Mouse (Mus musculus): ENCODE data around the gene Snx11. TPM values are rescaled to one million over a fixed set of nuclear protein-coding genes. Genes with fewer than 3 reads are reported as not detected.

Snx11 gene
- 8.6 and 8.7 TPM in 2 replicates for polyA plus RNA-seq (2015; fragmentation: Nextera tagmentation; extraction: Ambion mirVana)

DNA sequence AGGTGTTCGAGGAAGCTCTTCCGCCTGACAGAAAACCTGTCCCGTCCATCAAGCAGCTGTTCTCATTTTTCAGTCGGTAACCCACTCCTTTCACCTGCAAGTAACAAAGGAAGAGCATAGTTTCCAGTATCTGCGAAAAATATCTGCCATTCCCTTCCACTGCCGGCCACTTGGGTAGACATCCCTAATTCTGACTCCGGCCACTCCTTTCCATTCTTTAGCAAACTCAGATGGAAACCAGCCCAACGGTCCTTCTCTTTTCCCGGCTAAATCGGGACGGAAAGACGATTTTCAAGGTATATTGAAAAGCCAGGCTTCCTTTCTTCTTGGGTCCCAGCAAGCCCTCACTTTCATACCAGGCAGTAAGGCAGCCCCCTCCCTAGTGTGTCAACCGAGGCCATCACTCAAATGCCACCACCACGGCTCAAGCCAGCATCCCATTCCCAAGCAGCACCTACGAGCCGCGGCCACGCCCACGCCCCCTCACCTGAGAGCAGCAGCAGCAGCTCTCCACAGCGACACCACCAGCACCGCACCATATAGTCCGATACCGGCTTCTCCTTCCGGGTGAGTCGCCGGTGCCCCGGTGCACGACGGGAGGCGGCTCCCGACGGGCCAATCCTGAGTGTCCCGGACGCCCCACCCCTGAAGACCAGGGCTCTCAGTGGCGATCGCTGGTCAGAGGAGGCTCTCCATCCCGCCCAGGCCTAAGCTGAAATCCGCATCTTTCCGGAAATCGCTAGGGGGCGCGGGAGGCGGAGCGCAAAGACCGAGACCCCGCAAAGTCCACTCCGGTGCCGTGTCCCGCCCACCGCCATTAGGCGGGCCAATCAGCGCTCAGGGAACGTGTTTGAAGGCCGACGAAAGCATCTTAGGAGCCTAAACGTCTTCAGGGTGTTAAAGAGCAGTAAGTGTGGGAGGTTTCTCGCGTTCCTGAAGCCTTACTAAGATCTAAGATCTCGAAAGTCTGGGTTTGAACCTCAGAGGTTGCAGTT, at the start of gene Snx11:
Snx11 (minus strand) TSS at position 592 of the 995 bp plus-strand sequence.
- Histone ChIP-seq H3K27me3 (no peaks in the 10 kb centered on the region), H3K4me3 (replicated peaks) (peak within 1 kb of the TSS; percentile 88), H3K9me3 (replicated peaks) (no peaks in the 10 kb centered on the region), H3K9ac (peak within 1 kb of the TSS; percentile 82), H3K27ac (replicated peaks) (peak within 1 kb of the TSS; percentile 88), H3K4me2 (peak within 1 kb of the TSS; percentile 85), H3K36me3 (replicated peaks) (peaks cover 11% of the 10 kb centered on the region), H3K4me1 (replicated peaks) (peaks cover 31% of the 10 kb centered on the region)
- WGBS (ENCODE audit: insufficient replicate concordance), result 1% methylated on average over 59 of the region's 59 CpGs
- ATAC-seq (ENCODE audit: insufficient read depth), result peak; percentile 100

DNA sequence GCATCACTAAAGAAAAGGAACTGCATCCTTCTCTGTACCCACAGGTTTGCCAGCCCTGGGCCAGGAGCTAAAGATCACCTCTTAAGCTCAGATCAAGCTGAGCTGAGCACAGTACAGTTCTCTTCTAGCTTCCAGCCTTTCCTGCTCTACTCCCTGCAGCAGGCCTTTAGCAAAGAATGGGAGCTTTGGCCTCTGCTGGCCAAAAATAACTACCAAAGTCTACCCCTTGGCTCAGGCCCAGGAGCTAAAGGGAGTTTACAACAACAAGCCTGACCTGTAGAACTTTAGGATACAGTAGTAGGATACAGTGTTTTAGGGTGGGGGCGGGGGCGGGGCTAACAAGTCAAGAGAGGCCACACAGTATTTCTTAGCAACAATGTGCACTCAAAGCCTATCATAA, 49.1 kb upstream of the Snx11 start:
- WGBS (ENCODE audit: insufficient replicate concordance), result 81% methylated on average over 2 of the region's 2 CpGs
- H3K9ac ChIP-seq, result no peak overlapping the region
- H3K9me3 ChIP-seq (replicated peaks), result no peaks in the 10 kb centered on the region
- peaks cover 50% of the 10 kb centered on the region for H3K36me3 ChIP-seq (replicated peaks)
- peak overlapping the region; percentile 31 for H3K4me2 ChIP-seq
- peak overlapping the region; percentile 24; the same call in 1 of the 2 replicates for H3K27ac ChIP-seq (replicated peaks)
- H3K27me3 ChIP-seq, result no peaks in the 10 kb centered on the region
- H3K4me3 ChIP-seq (replicated peaks), result peak overlapping the region; percentile 9; the same call in 1 of the 2 replicates
- ATAC-seq (ENCODE audit: insufficient read depth), result no peak
- peaks cover 75% of the 10 kb centered on the region for H3K4me1 ChIP-seq (replicated peaks)

DNA sequence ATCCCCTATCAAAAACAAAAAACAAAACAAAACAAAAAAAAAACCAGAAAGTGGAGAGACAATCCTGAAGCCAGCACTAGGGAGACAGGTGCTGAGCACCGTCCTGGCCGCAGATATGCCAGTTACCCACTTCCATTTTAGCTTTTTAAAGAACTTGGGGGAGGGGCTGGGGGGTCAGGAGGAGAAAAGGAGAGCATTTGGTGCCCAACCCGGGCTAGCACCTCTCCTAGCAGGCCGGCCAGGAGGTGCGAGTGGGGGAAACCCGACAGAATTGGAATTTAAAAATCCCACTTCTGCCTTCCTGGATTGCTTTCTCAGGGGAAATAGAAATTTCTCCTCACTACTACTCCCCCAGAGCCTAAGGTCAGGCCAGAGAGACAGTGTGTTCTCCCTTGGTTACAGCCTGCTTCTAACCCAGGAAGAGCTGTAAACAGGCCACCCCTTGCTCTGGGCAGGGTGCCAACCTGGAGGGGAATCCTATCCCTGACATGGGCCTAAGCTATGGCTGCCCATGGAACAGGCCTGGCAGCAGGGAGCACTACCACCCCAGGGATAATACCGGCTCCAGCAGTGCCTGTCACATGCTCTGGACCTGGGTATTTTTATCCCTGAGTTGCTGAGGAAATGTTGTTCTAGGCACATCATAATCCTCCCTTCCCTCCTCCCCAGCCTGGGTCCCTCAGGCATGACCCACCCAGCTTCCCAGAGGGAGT, 47.6 kb upstream of the Snx11 start:
- no peak for ATAC-seq (ENCODE audit: insufficient read depth)
- peak overlapping the region; percentile 82 for H3K4me2 ChIP-seq
- WGBS (ENCODE audit: insufficient replicate concordance), result 52% methylated on average over 7 of the region's 7 CpGs
- no peaks in the 10 kb centered on the region for H3K9me3 ChIP-seq (replicated peaks)
- H3K27ac ChIP-seq (replicated peaks), result peak overlapping the region; percentile 45
- peaks cover 66% of the 10 kb centered on the region for H3K36me3 ChIP-seq (replicated peaks)
- H3K4me3 ChIP-seq (replicated peaks), result no peak overlapping the region
- H3K9ac ChIP-seq, result no peak overlapping the region
- H3K27me3 ChIP-seq, result no peaks in the 10 kb centered on the region
- H3K4me1 ChIP-seq (replicated peaks), result peaks cover 68% of the 10 kb centered on the region

DNA sequence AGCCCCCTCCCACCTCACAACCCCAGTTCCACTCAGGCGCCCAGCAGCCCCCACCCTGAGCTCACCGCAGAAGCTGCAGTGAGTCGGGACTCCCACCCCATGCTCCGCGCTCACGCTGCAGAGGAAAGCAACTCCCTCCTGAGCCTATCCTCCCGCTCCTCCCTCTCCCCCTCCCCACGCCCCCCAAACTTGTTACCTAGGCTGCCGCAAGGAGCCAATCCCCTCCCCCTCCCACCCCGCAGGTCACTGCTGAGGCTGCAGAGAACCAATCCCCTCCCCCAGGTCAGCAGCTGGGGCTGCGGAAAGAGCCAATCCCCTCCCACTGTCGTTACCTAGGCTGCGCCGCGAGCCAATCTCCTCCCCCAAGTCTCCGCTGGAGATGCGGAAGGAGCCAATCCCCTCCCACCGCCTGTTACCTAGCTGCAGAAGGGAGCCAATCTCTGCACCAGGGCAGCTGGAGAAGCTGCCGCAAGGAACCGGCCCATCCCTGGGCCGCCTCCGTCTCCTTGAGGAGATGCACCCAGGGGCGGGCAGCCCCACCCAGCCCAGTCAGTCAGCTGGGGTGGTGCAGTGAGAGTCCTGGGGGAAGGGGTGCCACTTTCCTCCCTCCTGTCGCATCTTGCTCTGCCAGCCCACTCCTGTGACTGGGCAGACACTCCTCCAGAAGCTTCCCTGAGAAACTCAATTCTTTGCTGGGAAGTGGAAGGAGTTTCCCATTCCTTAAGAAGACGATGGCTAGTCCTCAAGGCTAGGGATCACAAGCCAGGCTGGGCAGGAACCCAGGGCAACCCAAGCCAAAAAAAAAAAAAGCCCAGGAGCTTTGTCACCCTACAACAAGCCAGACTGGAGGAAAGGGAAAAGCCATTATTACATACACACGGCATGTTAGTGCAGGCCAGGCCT, 46.8 kb upstream of the Snx11 start:
- peak; percentile 80 for ATAC-seq (ENCODE audit: insufficient read depth)

DNA sequence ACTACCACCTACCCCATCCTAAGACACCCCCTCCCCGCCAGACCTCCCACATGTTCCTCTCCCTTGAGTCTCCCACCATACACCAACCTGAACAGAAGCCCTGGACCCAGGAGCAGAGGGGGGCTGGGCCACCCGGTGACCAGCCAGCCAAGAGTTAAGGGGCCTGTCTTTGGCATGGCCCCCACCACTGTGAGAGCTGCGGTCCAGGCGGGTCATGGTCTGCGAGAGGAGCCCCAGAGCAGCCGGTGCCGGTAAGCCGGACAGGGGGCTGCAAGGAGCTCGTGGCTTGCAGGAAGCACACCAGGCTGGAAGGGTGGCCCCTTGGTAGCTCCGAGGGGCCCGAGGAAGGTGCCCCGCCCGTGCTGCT, 46.1 kb upstream of the Snx11 start:
- peaks cover 80% of the 10 kb centered on the region for H3K36me3 ChIP-seq (replicated peaks)
- peak overlapping the region; percentile 21; the same call in 1 of the 2 replicates for H3K9ac ChIP-seq
- no peaks in the 10 kb centered on the region for H3K27me3 ChIP-seq
- peak; percentile 3; the same call in 1 of the 2 replicates for ATAC-seq (ENCODE audit: insufficient read depth)
- H3K4me3 ChIP-seq (replicated peaks), result peak overlapping the region; percentile 55
- H3K4me1 ChIP-seq (replicated peaks), result peaks cover 64% of the 10 kb centered on the region
- H3K27ac ChIP-seq (replicated peaks), result 0 out of 2 replicates have a peak overlapping the region, but pooled peaks have one; percentile 29
- peak overlapping the region; percentile 82 for H3K4me2 ChIP-seq
- H3K9me3 ChIP-seq (replicated peaks), result no peaks in the 10 kb centered on the region
- 28% methylated on average over 12 of the region's 13 CpGs for WGBS (ENCODE audit: insufficient replicate concordance)

More for the DNA sequence above, 46.8 kb upstream of the Snx11 start:
- H3K27ac ChIP-seq (replicated peaks), result peak overlapping the region; percentile 45
- peak overlapping the region; percentile 21; the same call in 1 of the 2 replicates for H3K9ac ChIP-seq
- no peaks in the 10 kb centered on the region for H3K9me3 ChIP-seq (replicated peaks)
- 4% methylated on average over 26 of the region's 26 CpGs for WGBS (ENCODE audit: insufficient replicate concordance)
- peak overlapping the region; percentile 82 for H3K4me2 ChIP-seq
- no peaks in the 10 kb centered on the region for H3K27me3 ChIP-seq
- peaks cover 68% of the 10 kb centered on the region for H3K4me1 ChIP-seq (replicated peaks)
- peak overlapping the region; percentile 55 for H3K4me3 ChIP-seq (replicated peaks)
- peaks cover 74% of the 10 kb centered on the region for H3K36me3 ChIP-seq (replicated peaks)

DNA sequence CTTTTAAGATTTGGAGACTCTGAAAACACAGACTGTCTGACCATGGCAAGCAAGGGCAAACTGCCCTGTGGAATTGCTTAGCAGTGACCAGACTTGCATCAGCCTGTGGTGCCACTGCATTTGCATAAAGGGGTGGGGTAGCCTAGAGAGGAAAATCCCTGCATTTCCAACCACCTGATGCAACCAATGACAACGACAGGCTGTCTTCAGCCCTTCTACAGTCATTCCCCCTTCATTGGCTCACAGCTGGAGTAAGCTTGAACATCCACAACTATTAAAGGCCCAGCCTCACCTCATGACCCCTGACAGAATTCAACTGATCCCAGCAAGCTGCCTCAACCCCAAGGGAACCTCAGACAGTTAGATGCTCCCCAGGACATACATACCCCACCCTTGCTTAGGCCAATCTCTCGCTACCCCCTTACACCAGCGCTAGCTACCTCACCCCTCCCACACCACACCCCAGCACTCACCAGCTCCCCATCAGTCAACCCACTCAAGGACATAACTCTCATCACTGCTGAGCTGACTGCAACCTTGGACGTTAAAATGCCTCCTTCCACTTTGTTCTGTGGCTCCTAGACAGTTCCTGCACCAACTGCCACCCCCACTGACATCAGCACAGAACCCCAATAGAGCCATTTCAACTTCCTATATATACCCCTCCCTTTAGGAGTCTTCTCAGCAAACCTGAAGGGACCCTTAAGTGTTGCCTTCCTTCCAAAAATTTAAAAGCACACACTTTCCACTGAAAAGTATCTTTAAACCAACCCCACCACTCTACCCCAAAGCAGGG, 45.5 kb upstream of the Snx11 start:
- no peak overlapping the region for H3K9ac ChIP-seq
- peaks cover 58% of the 10 kb centered on the region for H3K4me1 ChIP-seq (replicated peaks)
- H3K4me3 ChIP-seq (replicated peaks), result peak overlapping the region; percentile 55
- WGBS (ENCODE audit: insufficient replicate concordance), result 45% methylated on average over 4 of the region's 4 CpGs
- peak overlapping the region; percentile 42; the same call in 1 of the 2 replicates for H3K27ac ChIP-seq (replicated peaks)
- H3K4me2 ChIP-seq, result peak overlapping the region; percentile 82
- no peaks in the 10 kb centered on the region for H3K9me3 ChIP-seq (replicated peaks)
- H3K36me3 ChIP-seq (replicated peaks), result peaks cover 84% of the 10 kb centered on the region
- ATAC-seq (ENCODE audit: insufficient read depth), result 0 out of 2 replicates have a peak, but pooled peaks have one; percentile 5
- no peaks in the 10 kb centered on the region for H3K27me3 ChIP-seq

DNA sequence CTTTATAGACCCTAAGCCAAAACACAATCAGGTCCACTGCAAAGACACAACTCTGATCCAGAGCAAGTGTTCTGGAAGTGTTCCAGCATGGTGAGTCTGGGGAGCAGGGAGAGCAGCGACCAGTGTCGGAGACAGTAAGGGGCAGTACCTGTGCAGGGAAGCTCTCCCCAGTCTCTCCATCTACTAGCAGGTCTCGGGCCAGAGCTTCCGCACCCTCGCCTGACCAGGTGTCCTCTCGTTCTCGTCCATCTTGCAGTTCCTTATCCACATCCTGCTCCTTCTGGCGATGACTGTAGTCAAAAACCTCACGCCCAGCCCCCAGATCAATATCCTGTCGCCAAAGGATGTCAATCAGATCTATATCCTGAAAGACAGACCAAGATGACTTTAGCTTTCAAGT, 44.6 kb upstream of the Snx11 start:
- Histone ChIP-seq H3K36me3 (replicated peaks) (peaks cover 84% of the 10 kb centered on the region), H3K27ac (replicated peaks) (no peak overlapping the region), H3K9ac (no peak overlapping the region), H3K27me3 (no peaks in the 10 kb centered on the region), H3K9me3 (replicated peaks) (no peaks in the 10 kb centered on the region), H3K4me1 (replicated peaks) (peaks cover 49% of the 10 kb centered on the region), H3K4me2 (no peak overlapping the region), H3K4me3 (replicated peaks) (no peak overlapping the region)
- 82% methylated on average over 10 of the region's 10 CpGs for WGBS (ENCODE audit: insufficient replicate concordance)
- no peak for ATAC-seq (ENCODE audit: insufficient read depth)

DNA sequence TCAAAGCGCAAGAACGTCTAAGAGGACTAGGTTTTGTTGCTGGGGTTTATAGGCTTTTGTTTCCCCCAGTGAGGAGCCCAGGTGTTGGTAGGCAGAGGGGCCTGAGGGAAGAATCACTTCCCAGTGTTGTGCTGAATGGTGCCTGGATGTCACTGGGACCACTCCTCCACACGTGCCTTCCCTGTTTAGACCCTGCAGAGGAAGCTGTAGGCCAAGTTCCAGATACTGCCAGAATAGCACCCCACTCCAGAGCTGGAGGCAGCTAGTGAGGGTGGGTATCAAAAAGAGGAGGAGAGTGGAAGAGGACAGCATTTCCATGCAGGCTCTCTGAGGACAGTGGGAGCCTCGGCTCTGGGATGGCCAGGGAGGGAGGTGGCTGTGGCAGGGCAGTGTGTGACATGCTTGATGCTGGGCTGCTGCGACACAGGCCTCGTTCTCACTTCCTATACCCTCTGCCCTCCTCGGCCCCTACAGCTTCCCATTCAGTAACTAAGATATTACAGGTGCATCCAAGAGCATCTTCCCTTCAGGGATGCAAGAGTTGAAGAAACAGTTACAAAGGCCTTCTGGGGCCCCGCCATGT, 40.9 kb upstream of the Snx11 start:
- Histone ChIP-seq H3K27me3 (no peaks in the 10 kb centered on the region), H3K4me3 (replicated peaks) (no peak overlapping the region), H3K4me2 (no peak overlapping the region), H3K4me1 (replicated peaks) (peaks cover 11% of the 10 kb centered on the region), H3K27ac (replicated peaks) (no peak overlapping the region), H3K36me3 (replicated peaks) (peaks cover 85% of the 10 kb centered on the region), H3K9me3 (replicated peaks) (no peaks in the 10 kb centered on the region), H3K9ac (no peak overlapping the region)
- 80% methylated on average over 8 of the region's 8 CpGs for WGBS (ENCODE audit: insufficient replicate concordance)
- no peak for ATAC-seq (ENCODE audit: insufficient read depth)

DNA sequence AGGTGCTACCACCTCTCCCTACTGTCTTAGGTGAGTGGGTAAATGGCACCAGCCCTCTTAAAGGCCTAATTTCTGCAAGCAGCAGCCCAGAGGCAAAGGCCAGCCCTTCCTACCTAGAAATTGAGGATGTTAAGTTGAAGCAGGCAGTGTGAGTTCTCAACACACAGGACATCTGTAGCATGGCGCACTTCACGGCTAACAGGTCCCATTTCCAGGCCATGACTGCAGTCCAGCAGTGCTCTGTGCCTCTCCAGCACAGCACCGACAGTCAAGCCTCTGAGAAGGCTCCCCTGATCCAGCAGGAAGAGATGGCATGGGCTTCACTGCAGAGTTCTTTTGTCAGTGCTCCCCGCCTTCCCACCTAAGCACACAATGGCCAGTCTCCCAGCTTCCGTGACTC, 39.6 kb upstream of the Snx11 start:
- 79% methylated on average over 5 of the region's 5 CpGs for WGBS (ENCODE audit: insufficient replicate concordance)
- Histone ChIP-seq H3K9ac (no peak overlapping the region), H3K36me3 (replicated peaks) (peaks cover 83% of the 10 kb centered on the region), H3K9me3 (replicated peaks) (no peaks in the 10 kb centered on the region), H3K27me3 (no peaks in the 10 kb centered on the region), H3K27ac (replicated peaks) (no peak overlapping the region), H3K4me1 (replicated peaks) (no peaks in the 10 kb centered on the region), H3K4me2 (no peak overlapping the region), H3K4me3 (replicated peaks) (no peak overlapping the region)
- ATAC-seq (ENCODE audit: insufficient read depth), result no peak

All from liver, embryonic 15.5 days (tissue).